Mouse (Mus musculus) liver, postnatal 0 days (tissue): ENCODE measurements around the gene Aadat. TPM values are rescaled to one million over a fixed set of nuclear protein-coding genes. Genes with fewer than 3 reads are reported as not detected.
"Not testable (repeated sequence)": the region's sequence is repeated elsewhere in the genome, so short reads cannot be mapped to it uniquely, and the experiment has no call there.

Experiments
- ATAC-seq: fragments of 200-750 bp; cut with Nextera tagmentation; 2 replicates; pipeline ENCODE4 v1.8.0; 2017; ENCODE audit warnings: mild to moderate bottlenecking, moderate library complexity
- DNase-seq: peaks from one replicate; pipeline ENCODE4 v3.0.0-alpha.2; 2016
- H3K27ac ChIP-seq: fragments of 300-500 bp; sonication (generic); 2 replicates; pipeline ENCODE4 v1.5.1; 2014; ENCODE audit warnings: antibody characterized with exemption, moderate library complexity, mild to moderate bottlenecking, low read depth
- H3K27me3 ChIP-seq: fragments of 300-500 bp; sonication (generic); 2 replicates; pipeline ENCODE4 v1.6.1; 2014; ENCODE audit warnings: low read length, control low read depth, mixed read lengths; ENCODE audit not compliant: insufficient read depth
- H3K36me3 ChIP-seq: fragments of 300-500 bp; sonication (generic); replicated peaks from 2 replicates; pipeline ENCODE4 v1.6.1; 2014; ENCODE audit warnings: mild to moderate bottlenecking, control low read depth, low read length, moderate library complexity, mixed read lengths; ENCODE audit not compliant: insufficient read depth
- H3K4me1 ChIP-seq: fragments of 300-500 bp; sonication (generic); 2 replicates; pipeline ENCODE4 v1.6.1; 2014; ENCODE audit warnings: antibody characterized with exemption, mild to moderate bottlenecking, control low read depth; ENCODE audit not compliant: insufficient read depth
- H3K4me2 ChIP-seq: fragments of 300-500 bp; sonication (generic); 2 replicates; pipeline ENCODE4 v1.6.1; 2014; ENCODE audit warnings: low read depth, mild to moderate bottlenecking, low read length, moderate library complexity, mixed read lengths
- H3K4me3 ChIP-seq: fragments of 300-500 bp; sonication (generic); 2 replicates; pipeline ENCODE4 v1.5.1; 2014; ENCODE audit warnings: low read depth, low read length
- H3K9ac ChIP-seq: fragments of 300-500 bp; sonication (generic); replicated peaks from 2 replicates; pipeline ENCODE4 v1.6.1; 2014; ENCODE audit warnings: mild to moderate bottlenecking, moderate library complexity
- H3K9me3 ChIP-seq: fragments of 300-500 bp; sonication (generic); 2 replicates; pipeline ENCODE4 v1.6.1; 2016; ENCODE audit warnings: mild to moderate bottlenecking, control low read depth, low read length, mixed read lengths
- CTCF ChIP-seq: sonication (generic); IDR thresholded peaks from 2 replicates; pipeline ENCODE4 v1.5.1; 2016; ENCODE audit warnings: antibody characterized with exemption, low read depth
- EP300 ChIP-seq: IDR thresholded peaks from 2 replicates; pipeline ENCODE4 v1.6.1; 2016; ENCODE audit warnings: antibody characterized with exemption, low read depth, mild to moderate bottlenecking
- WGBS: fragments of 180-500 bp; shearing (Covaris S2); extraction: QIAGEN DNeasy Blood & Tissue Kit; methylation state at CpG from one replicate; pipeline ENCODE4 v1.1.7; 2014; ENCODE audit not compliant: insufficient replicate concordance; 5-methylcytosine and 5-hydroxymethylcytosine counted together
- polyA plus RNA-seq: library from polyadenylated mRNA; unstranded; fragments of >200 nt; fragmentation: Nextera tagmentation; extraction: Ambion mirVana; gene quantifications from 2 replicates; pipeline ENCODE4 v1.2.1, GENCODE M21; 2015

Aadat gene
- polyA plus RNA-seq, 1 experiment from 2014 or later, result 51.6 TPM

- no peak within 1 kb of the TSS for H3K27ac ChIP-seq
- H3K4me3 ChIP-seq, result no peak within 1 kb of the TSS
- ATAC-seq (no peak), DNase-seq (no peak)
- H3K36me3 ChIP-seq, result no peaks in the 10 kb centered on the region
- no peaks in the 10 kb centered on the region for H3K9me3 ChIP-seq
- TF ChIP-seq CTCF, result no peak
- no peak for TF ChIP-seq EP300
- no peak within 1 kb of the TSS for H3K9ac ChIP-seq
- no peaks in the 10 kb centered on the region for H3K4me1 ChIP-seq
- no peak within 1 kb of the TSS for H3K4me2 ChIP-seq
- H3K27me3 ChIP-seq, result no peaks in the 10 kb centered on the region
- WGBS, result 42% methylated on average over 2 of the region's 2 CpGs
These were observed 2.6 kb upstream of the Aadat start, which contains the start of gene Gm10283 for GRCm38 (mm10) chr8:60503098-60503497. Gm10283 (minus strand) TSS chr8:60503198.

GRCm38 (mm10) chr8:60518286-60518685 is 12.6 kb downstream of the Aadat start:
- no peak overlapping the region for H3K9ac ChIP-seq
- TF ChIP-seq CTCF, result no peak
- no peak for TF ChIP-seq EP300
- ATAC-seq, result no peak

GRCm38 (mm10) chr8:60534945-60535344 is 29.2 kb downstream of the Aadat start:
- Histone ChIP-seq H3K36me3 (no peaks in the 10 kb centered on the region), H3K9ac (no peak overlapping the region), H3K4me2 (no peak overlapping the region), H3K27ac (peak overlapping the region; percentile 75), H3K27me3 (no peaks in the 10 kb centered on the region), H3K4me1 (0 out of 2 replicates have a peak, but pooled peaks cover 4% of the 10 kb centered on the region), H3K9me3 (peaks cover 5% of the 10 kb centered on the region; the same call in 1 of the 2 replicates), H3K4me3 (no peak overlapping the region)
- no peak for DNase-seq
- 40% methylated on average over 2 of the region's 2 CpGs for WGBS
- peak; percentile 95 for ATAC-seq
- TF ChIP-seq EP300 (peak; percentile 29; the same call in 1 of the 2 replicates), CTCF (no peak)

More at GRCm38 (mm10) chr8:60518286-60518685, 12.6 kb downstream of the Aadat start:
- no peak overlapping the region for H3K4me3 ChIP-seq
- 0 out of 2 replicates have a peak, but pooled peaks cover 3% of the 10 kb centered on the region for H3K36me3 ChIP-seq
- no peak overlapping the region for H3K27ac ChIP-seq
- H3K4me1 ChIP-seq, result no peaks in the 10 kb centered on the region
- H3K9me3 ChIP-seq, result no peaks in the 10 kb centered on the region
- H3K27me3 ChIP-seq, result no peaks in the 10 kb centered on the region
- no peak overlapping the region for H3K4me2 ChIP-seq
- DNase-seq, result no peak

- no peak for DNase-seq
- no peaks in the 10 kb centered on the region for H3K36me3 ChIP-seq
These were observed 61.1 kb downstream of the Aadat start for GRCm38 (mm10) chr8:60566783-60567182.

GRCm38 (mm10) chr8:60577231-60577630 is 71.5 kb downstream of the Aadat start:
- ATAC-seq, result no peak

More at GRCm38 (mm10) chr8:60566783-60567182, 61.1 kb downstream of the Aadat start:
- Histone ChIP-seq H3K4me2 (no peak overlapping the region), H3K4me3 (no peak overlapping the region), H3K9ac (no peak overlapping the region), H3K27ac (no peak overlapping the region), H3K4me1 (no peaks in the 10 kb centered on the region), H3K27me3 (no peaks in the 10 kb centered on the region), H3K9me3 (no peaks in the 10 kb centered on the region)
- no peak for TF ChIP-seq CTCF
- no peak for TF ChIP-seq EP300
- ATAC-seq, result no peak
- 52% methylated on average over 3 of the region's 3 CpGs for WGBS

GRCm38 (mm10) chr8:60583369-60583768 is 77.6 kb downstream of the Aadat start:
- WGBS, result 78% methylated on average over 2 of the region's 2 CpGs
- H3K27me3 ChIP-seq, result no peaks in the 10 kb centered on the region
- no peak for DNase-seq
- no peaks in the 10 kb centered on the region for H3K4me1 ChIP-seq
- H3K27ac ChIP-seq, result no peak overlapping the region
- H3K4me3 ChIP-seq, result no peak overlapping the region
- no peaks in the 10 kb centered on the region for H3K36me3 ChIP-seq
- H3K9ac ChIP-seq, result no peak overlapping the region
- TF ChIP-seq EP300 (no peak), CTCF (no peak)
- ATAC-seq, result no peak
- H3K4me2 ChIP-seq, result no peak overlapping the region
- no peaks in the 10 kb centered on the region for H3K9me3 ChIP-seq

More at GRCm38 (mm10) chr8:60577231-60577630, 71.5 kb downstream of the Aadat start:
- H3K4me3 ChIP-seq, result no peak overlapping the region
- no peak for TF ChIP-seq EP300
- TF ChIP-seq CTCF, result no peak
- H3K36me3 ChIP-seq, result no peaks in the 10 kb centered on the region
- 57% methylated on average over 1 of the region's 1 CpGs for WGBS
- no peak for DNase-seq
- no peak overlapping the region for H3K4me2 ChIP-seq
- H3K27me3 ChIP-seq, result no peaks in the 10 kb centered on the region
- H3K9me3 ChIP-seq, result no peaks in the 10 kb centered on the region
- H3K4me1 ChIP-seq, result no peaks in the 10 kb centered on the region
- no peak overlapping the region for H3K9ac ChIP-seq
- H3K27ac ChIP-seq, result no peak overlapping the region

- not testable (repeated sequence) for H3K27me3 ChIP-seq, H3K4me3 ChIP-seq, H3K9me3 ChIP-seq, H3K36me3 ChIP-seq, DNase-seq, H3K4me2 ChIP-seq, ATAC-seq, H3K9ac ChIP-seq, H3K27ac ChIP-seq, H3K4me1 ChIP-seq
- 82% methylated on average over 29 of the region's 29 CpGs for WGBS
These were observed 85.8 kb downstream of the Aadat start for GRCm38 (mm10) chr8:60591352-60592105.
